Mouse (Mus musculus) embryonic fibroblast, embryonic 13.5 days (primary cell): Measurements from ENCODE around the gene Msi2.

Experiments
- CTCF ChIP-seq: IDR thresholded peaks from 2 replicates; pipeline ENCODE4 v1.5.1; 2011; ENCODE audit warnings: mild to moderate bottlenecking, control low read depth, low read length, moderate library complexity, borderline replicate concordance; ENCODE audit not compliant: insufficient read depth
- POLR2A ChIP-seq: IDR thresholded peaks from 2 replicates; pipeline ENCODE4 v1.6.1; 2011; ENCODE audit warnings: low read depth, mild to moderate bottlenecking, control low read depth, low read length, moderate library complexity

DNA sequence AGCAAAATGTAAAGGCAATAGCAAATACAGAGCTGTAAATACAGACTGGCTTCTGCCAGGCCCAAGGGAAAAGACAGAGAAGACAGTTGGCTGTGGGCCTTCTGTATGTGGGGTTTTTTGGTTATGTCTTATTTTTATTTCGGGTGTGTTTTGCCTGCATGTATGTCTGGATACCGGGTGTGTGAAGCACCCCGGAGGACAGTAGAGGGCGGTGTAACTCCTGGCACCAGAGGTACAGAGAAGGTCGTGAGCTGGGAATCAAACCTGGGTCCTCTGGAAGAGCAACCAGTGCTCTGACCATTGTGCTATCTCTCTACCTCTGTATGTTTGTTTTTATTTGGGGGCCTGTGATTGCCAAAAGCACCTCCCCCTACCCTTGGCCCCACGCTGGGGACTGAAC is 288.6 kb downstream of the Msi2 start:
- no peak for TF ChIP-seq CTCF
- TF ChIP-seq POLR2A, result no peak
